Mouse (Mus musculus): Measurements from ENCODE around the gene Klf7.

Gene Klf7

GRCm38 (mm10) chr1:64061488-64061887 is 60.6 kb downstream of the Klf7 start:
- no peak for DNase-seq

GRCm38 (mm10) chr1:64060699-64061454 is 61.2 kb downstream of the Klf7 start:
- no peak for DNase-seq

GRCm38 (mm10) chr1:64060116-64060515 is 62.0 kb downstream of the Klf7 start:
- peak; percentile 64 to 75 for DNase-seq

- DNase-seq: no peak
These were observed 65.5 kb downstream of the Klf7 start for GRCm38 (mm10) chr1:64056541-64056940.

GRCm38 (mm10) chr1:64055978-64056377 is 66.1 kb downstream of the Klf7 start:
- DNase-seq: no peak

- no peak for DNase-seq
These were observed 66.9 kb downstream of the Klf7 start for GRCm38 (mm10) chr1:64055210-64055609.

- peak in 1 of 2 experiments; percentile 38 for DNase-seq
These were observed 69.9 kb downstream of the Klf7 start for GRCm38 (mm10) chr1:64052069-64052750.

GRCm38 (mm10) chr1:64048567-64048966 is 73.5 kb downstream of the Klf7 start:
- DNase-seq: no peak

GRCm38 (mm10) chr1:64046802-64047156 is 75.3 kb downstream of the Klf7 start:
- no peak for DNase-seq

GRCm38 (mm10) chr1:64046087-64046801 is 75.8 kb downstream of the Klf7 start:
- no peak for DNase-seq

- no peak for DNase-seq
These were observed 77.5 kb downstream of the Klf7 start for GRCm38 (mm10) chr1:64044577-64044976.

GRCm38 (mm10) chr1:64040831-64041383 is 81.2 kb downstream of the Klf7 start:
- DNase-seq: peak; percentile 56 to 87

GRCm38 (mm10) chr1:64040061-64040686 is 81.9 kb downstream of the Klf7 start:
- DNase-seq: no peak

GRCm38 (mm10) chr1:64038343-64038742 is 83.7 kb downstream of the Klf7 start:
- DNase-seq: no peak

GRCm38 (mm10) chr1:64037800-64038199 is 84.3 kb downstream of the Klf7 start:
- no peak for DNase-seq

- no peak for DNase-seq
These were observed 85.1 kb downstream of the Klf7 start for GRCm38 (mm10) chr1:64036881-64037452.

GRCm38 (mm10) chr1:64035804-64036203 is 86.3 kb downstream of the Klf7 start:
- no peak for DNase-seq

GRCm38 (mm10) chr1:64035087-64035791 is 86.8 kb downstream of the Klf7 start:
- DNase-seq: peak; percentile 67 to 72

- DNase-seq: no peak
These were observed 89.4 kb downstream of the Klf7 start for GRCm38 (mm10) chr1:64032502-64033231.

- DNase-seq: no peak
These were observed 100.1 kb downstream of the Klf7 start for GRCm38 (mm10) chr1:64021986-64022385.
